Mouse (Mus musculus): ENCODE measurements around the gene Ascc3.
A peak's percentile ranks its signal among the peaks of the same experiment; 100 is the strongest.

The Ascc3 gene

DNA sequence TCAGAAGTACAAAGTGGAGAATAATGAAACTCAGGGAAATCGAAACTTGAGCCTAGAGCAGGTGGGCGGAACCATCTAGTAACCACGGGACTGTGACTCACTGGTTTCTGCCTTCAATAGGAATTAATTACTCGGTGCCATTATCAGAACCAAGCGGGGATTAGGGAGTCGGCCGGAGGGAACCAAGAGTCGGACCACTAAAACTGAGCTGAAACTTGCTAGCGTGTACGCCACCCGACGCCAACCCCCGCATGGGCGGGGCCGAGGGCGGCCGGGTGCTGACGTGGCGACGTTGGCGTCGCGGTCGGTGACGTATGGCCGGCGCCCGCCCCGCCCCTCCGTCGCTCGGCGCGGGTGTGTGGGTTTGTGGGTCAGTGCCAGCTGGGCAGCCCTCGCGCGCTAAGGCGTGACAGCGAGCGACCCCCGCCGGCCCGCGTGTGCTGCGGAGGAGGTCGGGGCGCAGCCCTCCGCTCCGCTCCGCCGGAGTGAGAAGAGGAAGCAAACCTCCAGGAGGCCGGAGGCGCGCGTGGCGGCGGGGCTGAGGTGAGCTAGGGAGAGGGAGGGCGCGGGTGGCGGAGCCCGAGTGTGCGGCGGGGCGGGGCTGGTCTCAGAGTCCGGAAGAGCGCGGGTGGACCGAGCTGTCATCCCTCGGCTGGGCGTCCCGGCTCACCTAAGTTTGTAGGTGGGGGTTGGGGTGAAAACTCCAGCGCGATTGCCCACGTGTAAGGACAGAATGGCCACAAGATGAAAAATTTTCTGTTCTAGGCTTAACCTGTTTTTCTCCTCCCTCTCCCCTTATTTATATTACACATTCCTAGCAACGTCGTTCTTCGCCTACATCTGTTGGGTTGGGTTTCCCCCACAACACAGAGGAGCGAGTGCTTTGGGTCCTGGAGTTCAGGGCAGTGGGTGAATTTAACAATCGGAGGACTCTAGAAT is at the start of gene Ascc3:
Gene Ascc3, plus strand, starts transcription at position 315 of the 939 bp plus-strand sequence.
- DNase-seq (ENCODE audit: low read depth), result peak; percentile 74

DNA sequence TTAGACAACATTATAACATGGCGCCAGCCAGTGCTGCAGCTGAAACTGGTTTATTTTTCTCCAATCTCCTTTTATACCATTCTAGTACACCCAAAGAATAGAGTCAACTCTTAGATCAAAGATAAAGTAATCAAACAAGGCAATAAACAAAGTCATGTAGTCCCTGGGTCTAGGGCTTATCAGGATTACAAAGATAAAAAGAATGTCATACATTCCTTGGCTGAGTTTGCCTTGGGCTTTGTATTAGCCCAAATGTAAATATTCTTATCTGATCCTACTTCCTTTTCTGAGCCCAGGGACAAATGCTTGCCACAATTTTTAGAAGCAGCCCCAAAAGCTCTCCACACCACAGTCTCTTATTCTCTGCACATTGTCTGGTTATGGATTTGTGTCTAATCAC is 7.7 kb upstream of the Ascc3 start:
- DNase-seq (ENCODE audit: low read depth), result no peak

DNA sequence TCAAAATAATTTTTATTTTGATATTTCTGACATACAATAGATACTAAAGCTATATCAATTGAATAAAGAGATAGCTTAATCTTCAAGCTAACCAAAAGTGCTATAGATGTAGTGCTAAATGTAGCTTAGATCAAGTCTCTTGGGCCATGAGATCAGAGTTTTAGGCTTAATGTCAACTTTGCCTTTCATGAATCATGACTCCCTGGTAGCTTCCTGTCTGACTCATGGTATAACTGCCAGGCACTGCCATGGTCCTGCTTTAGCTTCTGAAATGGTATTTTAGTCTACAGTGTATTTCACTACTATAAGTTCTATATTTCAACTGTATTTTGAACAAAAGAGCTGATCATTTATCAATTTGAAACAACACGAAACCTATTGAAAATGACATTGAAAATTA is 5.9 kb upstream of the Ascc3 start:
- DNase-seq (ENCODE audit: low read depth), result no peak

DNA sequence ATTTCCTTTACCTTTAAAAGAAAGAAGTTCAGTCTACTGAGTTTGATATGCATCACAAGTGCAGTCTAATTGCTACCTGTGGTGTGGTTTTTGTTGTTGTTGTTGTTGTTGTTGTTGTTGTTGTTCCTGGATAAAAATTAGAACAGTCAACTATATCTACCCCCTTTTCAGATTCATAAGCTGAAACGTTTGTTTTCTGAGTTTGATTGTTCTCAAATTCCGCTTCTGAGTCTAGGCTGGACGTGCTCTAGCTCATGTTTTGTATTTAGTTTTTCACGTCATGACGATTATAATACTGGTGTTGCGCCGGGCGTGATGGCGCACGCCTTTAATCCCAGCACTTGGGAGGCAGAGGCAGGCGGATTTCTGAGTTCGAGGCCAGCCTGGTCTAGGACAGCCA is 902 bp downstream of the Ascc3 start:
- DNase-seq (ENCODE audit: low read depth), result no peak

DNA sequence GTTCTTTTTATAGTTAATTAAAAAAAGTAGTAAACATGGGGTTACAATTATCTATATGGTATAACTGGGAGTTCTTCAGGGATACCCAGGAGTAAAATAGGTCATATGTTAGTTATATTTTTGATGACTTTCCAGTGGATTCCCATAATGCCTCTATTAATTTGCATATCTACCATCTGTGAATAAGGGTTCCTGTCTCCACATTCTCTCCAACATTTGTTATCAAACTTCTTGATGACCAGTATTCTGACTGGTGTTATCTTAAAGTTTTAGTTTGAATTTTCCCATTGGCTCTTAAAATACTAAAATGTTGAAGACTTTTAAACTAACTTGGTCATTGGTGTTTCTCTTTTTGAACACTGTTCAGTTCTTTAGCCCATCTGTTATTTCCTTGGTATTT is 2.9 kb downstream of the Ascc3 start:
- no peak for DNase-seq (ENCODE audit: low read depth)

DNA sequence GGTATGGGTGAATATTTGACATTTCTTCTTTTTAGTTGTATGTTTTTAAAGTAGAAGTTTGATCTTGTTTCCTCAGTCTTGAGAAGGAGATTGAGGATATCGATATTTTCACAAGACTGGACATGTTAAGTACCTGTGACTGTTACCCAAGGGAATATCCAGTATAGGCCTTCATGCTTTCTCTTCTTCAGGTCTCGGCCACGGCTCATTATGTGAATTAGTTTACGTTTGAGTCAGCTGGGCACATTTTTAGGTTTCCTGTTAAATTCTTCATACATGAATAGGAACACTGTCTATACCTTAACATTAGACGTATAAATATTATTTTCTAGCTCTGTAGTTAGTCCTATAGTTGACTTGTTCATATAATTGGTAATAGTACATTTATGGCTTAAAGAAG is 12.4 kb downstream of the Ascc3 start:
- no peak for DNase-seq (ENCODE audit: low read depth)

DNA sequence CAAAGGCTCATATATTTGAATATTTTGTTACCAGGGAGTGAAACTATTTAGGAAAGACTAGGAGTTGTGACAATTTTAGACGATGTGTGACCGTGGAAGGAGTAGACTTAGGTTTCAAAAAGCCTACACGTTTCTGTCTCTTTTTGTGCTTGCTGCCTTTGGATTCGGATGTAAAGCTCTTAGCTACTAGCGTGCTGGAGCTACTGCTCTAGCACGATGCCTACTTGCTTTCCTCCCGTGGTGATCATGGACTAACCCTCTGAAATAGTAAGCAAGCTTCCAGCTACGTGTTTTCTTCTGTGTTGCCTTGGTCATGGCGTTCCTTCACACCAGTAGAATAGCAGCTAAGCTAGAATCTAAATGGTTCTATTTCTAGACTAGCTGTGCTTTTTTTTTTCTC is 21.4 kb downstream of the Ascc3 start:
- DNase-seq (ENCODE audit: low read depth), result no peak

DNA sequence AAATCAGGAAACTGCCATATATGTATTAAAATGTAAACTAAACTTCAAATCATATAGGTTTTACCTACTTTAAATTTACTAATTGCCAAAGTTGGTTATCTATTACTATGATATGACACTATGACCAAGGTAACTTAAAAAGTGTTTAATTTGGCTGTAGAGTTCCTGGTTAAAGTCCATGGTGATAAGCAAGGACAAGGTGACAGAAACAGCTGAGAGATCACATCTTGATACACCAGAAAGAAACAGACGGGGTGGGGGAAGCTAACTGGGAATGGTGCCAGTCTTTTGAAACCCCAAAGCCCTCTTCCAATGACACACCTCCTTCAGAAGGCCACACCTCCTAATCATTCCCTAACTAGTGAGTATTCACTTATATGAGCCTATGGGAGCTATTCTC is 33.4 kb downstream of the Ascc3 start:
- no peak for DNase-seq (ENCODE audit: low read depth)

DNA sequence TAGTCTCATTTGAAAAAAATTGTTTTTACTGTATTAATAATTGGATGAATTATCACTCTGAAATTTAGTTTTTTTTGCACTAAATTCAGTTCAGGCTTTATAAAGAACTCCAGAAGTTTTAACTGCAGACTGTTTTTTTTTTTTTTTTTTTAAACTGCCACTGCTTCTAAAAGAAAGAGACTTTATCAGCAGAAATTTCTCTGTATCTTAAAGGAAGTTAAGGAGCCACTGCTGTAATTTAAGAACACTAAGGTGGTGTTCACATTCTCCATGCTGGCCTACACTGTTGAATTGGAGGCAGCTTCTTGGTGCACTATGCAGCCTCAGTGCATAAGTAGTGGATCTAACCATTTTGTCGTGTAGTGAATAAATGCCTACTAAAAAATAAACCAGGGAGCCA is 47.1 kb downstream of the Ascc3 start:
- no peak for DNase-seq (ENCODE audit: low read depth)

DNA sequence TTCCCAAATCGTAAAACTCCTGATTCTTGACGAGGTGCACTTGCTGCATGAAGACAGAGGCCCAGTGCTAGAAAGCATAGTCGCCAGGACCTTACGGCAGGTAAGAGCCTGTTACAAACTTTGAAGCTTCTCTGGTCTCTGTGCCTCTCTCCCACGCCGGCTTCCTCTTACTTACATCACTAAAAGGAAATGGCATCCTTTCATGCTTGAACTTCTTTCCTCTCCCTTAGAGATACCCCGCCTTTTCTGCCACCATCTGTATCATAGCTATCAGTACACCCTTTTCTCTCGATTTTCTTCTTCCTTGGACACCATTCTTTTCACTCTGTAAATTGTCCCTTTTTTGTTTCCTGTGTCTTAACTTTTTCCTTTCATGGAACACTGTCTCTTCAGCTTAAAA is 58.1 kb downstream of the Ascc3 start:
- no peak for DNase-seq (ENCODE audit: low read depth)

DNA sequence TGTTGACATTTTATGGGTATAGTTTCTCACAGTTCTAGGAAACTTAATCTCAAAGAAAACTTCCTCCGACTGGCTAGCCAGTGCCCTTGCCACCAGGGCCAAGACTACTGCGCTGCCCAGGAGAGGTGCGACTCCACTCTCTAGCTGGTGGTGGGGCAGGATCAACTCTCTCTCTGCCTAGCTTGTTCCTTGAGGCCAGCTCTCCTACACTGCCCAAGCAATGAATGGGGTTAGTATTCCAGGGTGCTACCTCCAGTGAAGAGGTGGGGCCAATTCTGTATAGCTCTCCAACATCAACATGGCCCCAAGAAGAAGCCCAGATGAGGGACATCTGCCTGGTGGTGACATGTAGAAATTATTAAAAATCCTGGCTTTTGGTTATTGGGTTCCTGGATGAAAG is 61.1 kb downstream of the Ascc3 start:
- no peak for DNase-seq (ENCODE audit: low read depth)

DNA sequence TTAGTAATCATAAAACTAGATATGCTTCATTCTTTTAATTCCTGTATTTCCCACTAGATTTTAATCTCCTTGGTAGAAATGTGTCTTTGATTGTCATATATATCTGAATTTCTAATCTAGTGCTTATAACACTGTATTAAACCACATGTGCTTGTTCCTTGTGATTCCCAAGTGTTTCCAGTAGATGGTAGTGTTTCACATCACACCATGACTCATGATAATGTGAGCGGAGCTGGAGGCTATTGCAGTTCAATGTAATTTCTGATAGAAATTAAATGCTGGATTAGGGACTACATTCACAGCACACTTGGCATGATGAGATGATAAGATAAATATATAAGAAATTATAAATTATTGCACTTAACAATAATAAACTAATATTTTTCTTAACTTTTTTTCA is 64.9 kb downstream of the Ascc3 start:
- DNase-seq (ENCODE audit: low read depth), result peak; percentile 24

DNA sequence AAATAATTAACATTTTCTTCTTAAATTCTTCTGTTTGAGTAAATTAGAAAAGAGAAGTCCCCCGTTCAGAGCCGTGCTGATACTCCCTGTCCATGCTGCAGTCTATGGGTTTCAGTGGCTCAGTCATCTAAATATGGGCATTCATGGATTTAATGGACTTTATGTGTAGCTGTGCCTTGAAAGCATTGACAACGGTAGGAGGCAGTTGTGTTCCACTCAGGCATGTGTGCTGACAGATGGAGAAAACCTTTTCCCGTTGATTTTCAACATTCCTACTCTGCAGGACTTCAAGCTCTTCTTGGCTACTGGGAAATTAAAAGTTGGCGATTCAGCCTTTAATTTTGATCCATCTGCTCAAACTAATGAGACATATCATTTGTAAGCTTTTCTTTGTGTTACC is 79.0 kb downstream of the Ascc3 start:
- no peak for DNase-seq (ENCODE audit: low read depth)

DNA sequence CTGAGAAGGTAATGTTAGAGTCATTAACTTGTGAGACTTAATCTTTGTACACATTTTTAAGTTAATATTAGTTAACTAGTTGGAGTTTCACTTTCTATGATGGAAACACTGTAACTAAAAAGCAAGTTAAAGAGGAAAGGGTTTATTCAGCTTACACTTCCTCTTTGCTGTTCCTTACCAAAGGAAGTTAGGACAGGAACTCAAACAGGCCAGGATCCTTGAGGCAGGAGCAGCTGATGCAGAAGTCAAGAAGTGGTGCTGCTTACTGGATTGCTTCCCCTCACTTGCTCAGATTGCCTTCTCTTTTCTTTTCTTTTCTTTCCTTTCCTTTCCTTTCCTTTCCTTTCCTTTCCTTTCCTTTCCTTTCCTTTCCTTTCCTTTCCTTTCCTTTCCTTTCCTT is 97.9 kb downstream of the Ascc3 start:
- no peak for DNase-seq (ENCODE audit: low read depth)

DNA sequence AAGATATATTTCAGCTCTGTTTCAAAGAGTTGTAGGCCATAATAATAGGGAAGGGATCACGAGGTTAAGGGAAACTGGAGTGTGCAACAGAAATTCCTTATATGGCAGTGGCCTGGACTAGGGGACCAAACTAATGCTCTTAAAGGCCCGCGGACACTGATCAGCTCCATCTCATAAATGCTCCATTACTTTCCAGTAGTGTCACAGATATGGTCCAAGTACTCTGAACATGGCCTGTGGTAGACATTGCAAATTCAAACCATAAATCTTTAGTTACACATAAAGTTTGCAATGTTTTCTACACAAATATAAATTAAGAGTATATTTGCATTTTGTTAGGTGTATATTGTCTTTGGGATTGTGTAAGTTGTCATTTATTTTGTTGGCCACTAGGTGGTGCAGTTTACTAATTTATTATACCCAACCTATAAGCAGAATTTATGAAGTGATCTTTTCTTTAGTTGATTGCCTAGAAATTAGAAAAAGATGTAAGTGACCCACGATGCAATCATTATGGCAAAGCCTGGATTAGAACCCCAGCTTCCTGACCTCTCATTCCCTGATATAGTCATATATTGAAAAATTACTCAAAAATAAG is 106.5 kb downstream of the Ascc3 start:
- DNase-seq (ENCODE audit: low read depth), result no peak

DNA sequence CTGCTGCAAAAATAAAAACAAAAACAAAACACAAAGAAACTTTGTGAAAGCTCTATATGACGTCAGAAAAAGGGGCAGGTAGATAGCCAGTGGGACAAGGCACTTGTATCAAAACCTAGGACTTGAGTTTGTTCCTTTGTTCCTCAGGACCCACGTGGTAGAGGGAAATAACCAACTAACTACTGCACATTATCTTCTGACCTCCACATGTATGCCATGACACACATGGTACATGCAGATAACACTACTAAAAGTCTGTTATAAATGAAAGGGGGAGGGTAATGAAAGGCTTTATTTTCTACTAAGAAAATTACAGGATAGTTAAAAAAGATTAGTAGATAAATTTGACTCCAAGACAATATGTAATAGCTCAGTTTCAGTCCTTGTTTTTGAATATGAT is 109.3 kb downstream of the Ascc3 start:
- DNase-seq (ENCODE audit: low read depth), result peak; percentile 20

DNA sequence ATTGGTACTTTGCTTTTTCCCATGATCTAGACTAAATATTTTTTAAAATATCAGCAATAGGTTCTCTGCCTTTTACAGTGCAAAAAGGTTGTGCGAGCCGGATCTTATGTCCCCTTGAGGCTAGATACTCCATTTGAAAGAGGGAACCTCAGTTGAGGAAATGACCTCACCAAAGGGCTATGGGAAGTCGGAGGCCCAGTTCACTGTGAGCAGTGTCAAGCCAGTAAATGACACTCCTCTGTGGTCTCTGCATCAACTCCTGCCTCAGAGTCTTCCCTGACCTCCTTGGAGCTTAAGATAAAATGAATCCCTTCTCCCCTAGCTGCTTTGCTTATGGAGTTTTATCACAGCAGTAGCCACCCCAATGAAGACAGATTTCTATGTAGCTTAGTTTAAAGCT is 109.9 kb downstream of the Ascc3 start:
- DNase-seq (ENCODE audit: low read depth), result peak; percentile 16

DNA sequence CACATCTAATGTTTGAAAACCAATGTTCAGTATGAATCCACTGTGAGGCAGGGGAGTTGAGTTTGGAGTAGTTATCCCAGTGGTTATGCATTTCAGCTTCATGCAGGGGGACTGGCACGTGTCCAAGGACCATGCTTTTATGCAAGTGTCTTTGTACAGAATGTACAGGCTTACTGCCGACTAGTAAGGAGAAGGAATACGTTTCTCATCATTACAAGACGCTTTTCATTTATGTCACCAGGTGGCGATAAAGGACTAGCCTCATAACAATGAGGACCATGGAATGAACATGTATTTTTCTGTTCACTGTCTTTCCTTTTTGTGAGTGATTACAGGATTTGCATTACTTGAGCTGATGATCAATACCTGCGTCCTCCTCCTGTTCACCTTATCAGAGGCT is 111.7 kb downstream of the Ascc3 start:
- peak; percentile 53 for DNase-seq (ENCODE audit: low read depth)

DNA sequence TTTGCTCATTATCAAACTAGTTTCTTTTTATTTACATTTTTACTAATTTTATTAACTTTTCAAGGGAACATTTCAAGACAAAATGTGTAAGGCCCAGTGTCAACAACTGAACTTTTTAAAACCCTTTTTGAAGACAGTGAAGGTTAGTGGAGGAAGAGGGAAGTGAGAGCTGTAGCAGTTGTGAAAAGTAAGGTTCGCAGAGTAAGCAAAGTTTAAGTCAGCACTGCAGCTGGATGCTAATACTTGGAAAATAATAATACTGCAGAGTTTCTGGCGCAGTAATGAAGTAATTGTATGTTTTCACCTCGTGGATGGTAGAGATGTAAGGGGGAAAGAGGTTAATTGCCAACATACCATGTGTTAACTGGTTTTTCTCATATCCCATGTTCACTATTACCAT is 112.4 kb downstream of the Ascc3 start:
- DNase-seq (ENCODE audit: low read depth), result no peak

DNA sequence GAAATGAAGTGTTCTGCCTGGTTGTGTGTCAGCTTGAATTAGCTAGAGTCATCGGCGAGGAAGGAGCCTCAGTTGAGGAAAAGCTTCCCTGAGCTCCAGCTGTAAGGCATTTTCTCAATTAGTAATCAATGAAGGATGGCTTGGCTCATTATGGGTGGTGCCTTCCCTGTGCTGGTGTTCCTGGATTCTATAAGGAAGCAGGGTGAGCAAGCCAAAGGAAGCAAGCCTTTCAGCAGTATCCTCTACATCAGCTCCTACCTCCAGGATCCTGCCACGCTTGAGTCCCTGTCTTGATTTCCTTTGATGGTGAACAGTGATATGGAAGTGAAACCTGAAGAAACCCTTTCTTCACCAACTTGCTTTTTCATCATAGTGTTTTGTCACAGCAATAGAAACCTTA is 118.8 kb downstream of the Ascc3 start:
- no peak for DNase-seq (ENCODE audit: low read depth)

DNA sequence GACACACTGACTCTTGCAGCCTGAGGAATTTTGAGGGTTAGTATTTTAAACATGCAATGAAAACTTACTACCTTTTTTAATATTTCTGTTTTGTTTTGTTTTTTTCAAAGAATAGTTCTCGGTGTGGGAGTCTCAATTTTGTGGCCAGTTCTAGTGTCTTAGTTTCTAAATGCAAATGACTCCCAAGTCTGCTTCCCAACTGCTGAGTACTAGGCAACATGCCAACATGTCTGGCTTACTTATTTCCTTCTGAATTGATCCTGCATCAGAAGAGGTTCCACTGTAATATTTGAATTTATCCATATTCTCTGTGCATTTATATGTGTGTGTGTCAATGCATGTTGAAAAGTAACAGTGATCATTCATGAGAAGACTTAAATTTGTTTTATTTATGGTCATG is 119.3 kb downstream of the Ascc3 start:
- no peak for DNase-seq (ENCODE audit: low read depth)

DNA sequence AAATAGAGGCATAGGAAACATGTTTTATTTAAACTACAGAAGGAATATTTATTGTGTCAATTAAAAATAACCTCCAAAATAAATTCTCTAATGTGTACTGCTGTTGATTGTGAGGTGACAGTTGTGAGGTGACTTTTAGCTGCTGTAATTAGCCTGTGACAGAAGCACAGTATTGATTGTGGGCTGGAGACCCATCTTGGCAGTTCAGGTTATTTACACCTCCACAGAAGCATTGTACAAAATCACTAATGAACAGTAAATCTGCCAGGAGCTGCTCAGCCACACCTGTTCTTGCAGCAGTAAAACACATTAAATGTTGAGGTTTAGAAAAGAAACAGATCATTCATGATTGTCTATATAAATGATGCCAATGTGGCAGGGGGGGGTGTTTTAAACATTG is 141.0 kb downstream of the Ascc3 start:
- DNase-seq (ENCODE audit: low read depth), result no peak

DNA sequence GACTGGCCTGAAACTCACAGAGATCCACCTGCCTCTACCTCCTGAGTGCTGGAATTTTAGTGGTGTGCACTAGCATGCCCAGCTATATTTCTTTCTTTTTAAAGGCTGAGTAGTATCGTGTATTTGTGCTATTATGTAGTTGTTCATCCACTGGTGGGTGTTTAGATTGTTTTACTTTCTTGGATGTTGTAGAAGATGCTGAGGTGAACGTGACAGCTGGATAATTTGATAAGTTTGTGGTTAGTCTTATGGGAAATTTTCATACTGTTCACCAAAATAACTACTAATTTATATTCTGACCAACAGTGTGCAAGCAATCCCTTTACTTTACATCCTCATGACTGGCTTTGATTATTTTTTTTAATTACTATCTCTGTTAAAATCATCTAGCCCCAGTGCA is 169.6 kb downstream of the Ascc3 start:
- no peak for DNase-seq (ENCODE audit: low read depth)

DNA sequence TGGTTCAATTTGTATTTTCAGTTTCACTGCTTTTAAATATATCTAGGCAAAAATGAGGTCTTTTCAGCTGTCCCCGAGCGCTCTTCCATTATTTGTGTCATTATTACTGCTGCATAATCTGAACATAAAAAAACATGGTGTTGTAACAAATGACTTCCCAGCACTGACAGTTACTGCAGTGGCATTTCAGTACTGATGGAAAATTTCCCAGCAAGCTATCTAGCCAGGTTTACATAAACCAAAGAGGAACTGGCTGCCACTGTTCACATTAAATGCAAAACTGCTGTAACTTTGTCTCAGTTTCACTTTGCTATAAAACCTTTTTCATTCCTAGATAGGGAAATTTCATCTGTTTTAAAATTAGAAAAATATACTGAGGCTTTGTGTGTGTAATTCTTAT is 170.5 kb downstream of the Ascc3 start:
- DNase-seq (ENCODE audit: low read depth), result no peak

Measured in c-Kit-positive CD71-negative TER-119-negative erythroid progenitor cells, embryonic 14.5 days (primary cell).